Mouse (Mus musculus) limb, embryonic 15.5 days (tissue): ENCODE results near the gene Cxcl14. TPM values are rescaled to one million over a fixed set of nuclear protein-coding genes. Genes with fewer than 3 reads are reported as not detected.

Experiments used
- ATAC-seq: fragments of 200-750 bp; cut with Nextera tagmentation; 2 replicates; pipeline ENCODE4 v1.8.0; 2017; ENCODE audit warnings: low read depth, moderate TSS enrichment; ENCODE audit not compliant: insufficient number of reproducible peaks, low FRiP score, low TSS enrichment
- H3K27ac ChIP-seq: fragments of 300-500 bp; sonication (generic); 2 replicates; pipeline ENCODE4 v1.5.1; 2015; ENCODE audit warnings: moderate library complexity, mild to moderate bottlenecking, inconsistent platforms
- H3K27me3 ChIP-seq: fragments of 300-500 bp; sonication (generic); 2 replicates; pipeline ENCODE4 v1.6.1; 2015; ENCODE audit warnings: inconsistent platforms
- H3K36me3 ChIP-seq: fragments of 300-500 bp; sonication (generic); 2 replicates; pipeline ENCODE4 v1.6.1; 2015; ENCODE audit warnings: inconsistent platforms
- H3K4me1 ChIP-seq: fragments of 300-500 bp; sonication (generic); 2 replicates; pipeline ENCODE4 v1.6.1; 2015; ENCODE audit warnings: inconsistent platforms
- H3K4me2 ChIP-seq: fragments of 300-500 bp; sonication (generic); 2 replicates; pipeline ENCODE4 v1.6.1; 2015; ENCODE audit warnings: mild to moderate bottlenecking, inconsistent platforms
- H3K4me3 ChIP-seq: fragments of 300-500 bp; sonication (generic); 2 replicates; pipeline ENCODE4 v1.5.1; 2015; ENCODE audit warnings: mild to moderate bottlenecking, inconsistent platforms
- H3K9ac ChIP-seq: fragments of 300-500 bp; sonication (generic); 2 replicates; pipeline ENCODE4 v1.6.1; 2015; ENCODE audit warnings: inconsistent platforms
- H3K9me3 ChIP-seq: fragments of 300-500 bp; sonication (generic); 2 replicates; pipeline ENCODE4 v1.6.1; 2016; ENCODE audit warnings: inconsistent platforms
- WGBS: fragments of 180-500 bp; shearing (Covaris S2); methylation state at CpG from one replicate; pipeline ENCODE4 v1.1.7; 2015; 5-methylcytosine and 5-hydroxymethylcytosine counted together
- polyA plus RNA-seq: library from polyadenylated mRNA; unstranded; fragments of >200 nt; fragmentation: Nextera tagmentation; extraction: Ambion mirVana; gene quantifications from 2 replicates; pipeline ENCODE4 v1.2.1, GENCODE M21; 2015

Gene Cxcl14
- polyA plus RNA-seq, 1 experiment from 2014 or later, result 644 TPM

GRCm38 (mm10) chr13:56259021-56259925 is 37.1 kb downstream of the Cxcl14 start:
- H3K9me3 ChIP-seq, result no peaks in the 10 kb centered on the region
- WGBS, result 1% methylated on average over 48 of the region's 55 CpGs
- no peak overlapping the region for H3K9ac ChIP-seq
- ATAC-seq, result no peak
- H3K4me2 ChIP-seq, result peak overlapping the region; percentile 51
- H3K27ac ChIP-seq, result no peak overlapping the region
- no peaks in the 10 kb centered on the region for H3K36me3 ChIP-seq
- peak overlapping the region; percentile 30 for H3K4me3 ChIP-seq
- peaks cover 94% of the 10 kb centered on the region for H3K27me3 ChIP-seq
- peaks cover 10% of the 10 kb centered on the region for H3K4me1 ChIP-seq

GRCm38 (mm10) chr13:56258196-56259020 is 37.9 kb downstream of the Cxcl14 start:
- Histone ChIP-seq H3K27me3 (peaks cover 97% of the 10 kb centered on the region), H3K36me3 (no peaks in the 10 kb centered on the region), H3K4me3 (peak overlapping the region; percentile 30), H3K4me2 (peak overlapping the region; percentile 51), H3K9me3 (no peaks in the 10 kb centered on the region), H3K27ac (no peak overlapping the region), H3K4me1 (peaks cover 10% of the 10 kb centered on the region), H3K9ac (no peak overlapping the region)
- ATAC-seq, result no peak
- under 1% methylated on average over 52 of the region's 52 CpGs for WGBS

DNA sequence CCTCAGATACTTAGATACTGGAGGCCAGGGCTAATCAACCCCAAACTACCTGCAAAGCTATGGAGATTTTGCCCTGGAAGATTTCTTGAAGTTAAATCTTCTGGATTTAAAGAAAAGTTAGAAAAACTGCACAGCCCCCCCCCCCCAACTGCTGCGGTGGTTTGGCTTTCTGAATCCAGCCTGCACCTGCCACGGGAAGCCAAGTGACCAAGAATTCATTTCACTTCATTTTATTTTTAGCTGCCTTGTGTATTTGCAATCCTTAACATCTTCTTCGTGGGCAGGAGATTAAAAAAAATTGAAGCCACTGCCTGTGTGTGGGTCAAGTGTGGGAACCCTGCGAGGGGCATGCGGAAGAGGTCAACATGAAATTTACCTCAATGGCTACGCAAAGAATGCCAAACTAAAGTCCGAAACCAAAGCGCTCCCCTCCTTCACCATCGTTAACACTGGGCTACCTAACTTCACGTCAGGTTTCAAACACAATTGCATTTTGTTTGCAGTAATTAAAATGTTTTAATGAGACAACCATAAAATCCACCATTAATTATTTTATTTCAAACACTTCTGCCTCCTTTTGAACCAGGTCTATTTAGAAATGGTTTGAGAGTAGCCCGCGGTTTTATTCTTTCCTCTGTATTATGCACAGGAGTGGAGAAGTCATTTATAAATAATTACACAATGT is 38.7 kb downstream of the Cxcl14 start:
- no peaks in the 10 kb centered on the region for H3K36me3 ChIP-seq
- H3K4me2 ChIP-seq, result no peak overlapping the region
- no peak overlapping the region for H3K27ac ChIP-seq
- ATAC-seq, result no peak
- H3K9me3 ChIP-seq, result no peaks in the 10 kb centered on the region
- peaks cover 98% of the 10 kb centered on the region for H3K27me3 ChIP-seq
- no peak overlapping the region for H3K9ac ChIP-seq
- WGBS, result 7% methylated on average over 12 of the region's 12 CpGs
- H3K4me1 ChIP-seq, result peaks cover 10% of the 10 kb centered on the region
- H3K4me3 ChIP-seq, result no peak overlapping the region

DNA sequence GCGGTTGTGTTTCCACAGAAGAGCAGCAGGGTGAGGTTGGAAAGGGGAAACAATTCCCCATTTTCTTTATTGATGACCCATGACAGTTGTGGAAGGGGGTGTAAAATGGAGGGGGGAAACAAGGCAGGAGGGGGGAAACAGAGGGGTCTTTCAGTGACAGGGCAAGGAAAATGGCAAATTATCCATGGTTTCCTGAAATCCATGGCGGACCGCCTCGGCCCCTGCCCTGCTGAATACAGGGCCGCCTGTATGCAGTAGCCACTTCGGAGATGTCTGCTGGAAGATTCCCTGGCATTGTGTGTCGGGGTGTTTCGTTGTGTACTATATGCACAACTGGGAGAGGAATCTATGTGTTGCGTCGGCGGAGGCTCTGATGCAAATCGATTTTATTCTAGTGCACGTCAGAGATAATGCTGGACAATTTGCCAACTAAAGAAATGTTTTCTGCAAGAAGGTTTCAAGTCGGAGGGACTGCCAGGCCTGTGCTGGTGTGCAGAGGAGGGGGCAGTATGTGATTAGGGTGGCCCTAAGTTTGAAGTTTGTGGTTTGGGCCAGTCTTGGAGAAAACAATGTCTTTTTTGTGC is 39.5 kb downstream of the Cxcl14 start:
- H3K9ac ChIP-seq, result no peak overlapping the region
- no peak for ATAC-seq
- no peak overlapping the region for H3K4me2 ChIP-seq
- H3K4me3 ChIP-seq, result no peak overlapping the region
- H3K36me3 ChIP-seq, result no peaks in the 10 kb centered on the region
- WGBS, result 14% methylated on average over 14 of the region's 14 CpGs
- no peak overlapping the region for H3K27ac ChIP-seq
- peaks cover 16% of the 10 kb centered on the region for H3K4me1 ChIP-seq
- no peaks in the 10 kb centered on the region for H3K9me3 ChIP-seq
- peaks cover 99% of the 10 kb centered on the region for H3K27me3 ChIP-seq

DNA sequence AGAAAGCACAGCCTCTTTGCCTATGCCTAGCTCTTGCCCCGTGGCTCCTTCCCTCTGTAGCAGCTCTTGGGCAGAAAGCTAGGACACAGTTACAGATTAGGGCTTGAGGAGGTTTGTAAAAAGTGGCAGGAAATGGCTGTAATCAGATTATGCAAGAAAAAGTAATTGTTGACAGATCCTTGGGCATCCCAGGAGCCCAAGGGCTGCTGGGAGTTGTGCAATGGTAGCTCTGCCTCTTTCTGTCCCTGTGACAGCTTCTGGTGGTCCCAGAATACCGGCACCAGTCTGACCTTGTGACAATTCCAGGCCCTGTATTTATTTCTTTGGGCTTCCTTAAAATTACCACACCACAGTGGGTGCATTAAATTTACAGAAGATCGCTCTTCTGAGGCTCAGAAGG is 43.0 kb downstream of the Cxcl14 start:
- H3K36me3 ChIP-seq, result no peaks in the 10 kb centered on the region
- H3K27ac ChIP-seq, result no peak overlapping the region
- no peak overlapping the region for H3K9ac ChIP-seq
- peaks cover 14% of the 10 kb centered on the region for H3K4me1 ChIP-seq
- H3K4me3 ChIP-seq, result no peak overlapping the region
- no peak for ATAC-seq
- H3K9me3 ChIP-seq, result no peaks in the 10 kb centered on the region
- WGBS, result 20% methylated on average over 3 of the region's 3 CpGs
- H3K4me2 ChIP-seq, result no peak overlapping the region
- peaks cover 99% of the 10 kb centered on the region for H3K27me3 ChIP-seq

- peak overlapping the region; percentile 39; the same call in 1 of the 2 replicates for H3K4me3 ChIP-seq
These were observed 43.6 kb downstream of the Cxcl14 start for GRCm38 (mm10) chr13:56252783-56253182.

DNA sequence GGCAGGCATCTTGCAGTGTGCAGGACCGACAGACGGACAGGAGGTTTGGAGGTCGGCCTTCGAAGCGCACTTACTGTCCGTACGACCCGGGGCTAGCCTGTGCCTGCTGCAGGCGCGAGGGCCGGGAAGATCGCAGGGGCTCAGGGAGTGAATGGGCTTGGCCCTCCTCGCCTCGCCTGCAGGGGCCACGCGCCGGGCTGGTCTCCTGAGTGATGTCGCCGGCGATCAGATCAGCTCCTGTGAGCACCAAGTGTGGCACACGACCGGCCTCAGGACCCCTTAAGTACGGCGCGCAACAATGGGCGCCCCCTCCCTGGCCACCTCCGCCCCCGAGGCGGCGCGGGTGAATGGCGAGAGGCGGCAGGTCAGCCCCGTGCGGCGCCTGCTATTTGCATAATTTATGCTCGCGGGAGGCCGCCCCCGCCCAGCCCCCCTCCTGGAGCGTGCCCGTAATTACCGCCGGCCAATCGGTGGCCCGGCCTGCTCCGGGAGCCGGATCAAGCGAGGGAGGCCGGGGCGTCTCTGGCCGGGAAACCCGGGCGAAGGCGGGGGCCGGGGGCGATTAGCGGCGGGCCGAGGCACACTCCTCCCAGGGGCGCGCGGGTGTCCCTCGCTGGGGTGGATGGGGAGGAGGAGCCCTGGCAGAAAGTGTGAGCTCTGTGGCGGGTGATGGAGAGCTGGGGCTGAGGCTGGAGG is 44.3 kb downstream of the Cxcl14 start, which contains the start of gene Neurog1:
Neurog1 (minus strand) TSS at position 240 of the 696 bp plus-strand sequence.
- H3K27ac ChIP-seq, result no peak within 1 kb of the TSS
- WGBS, result under 1% methylated on average over 65 of the region's 65 CpGs
- H3K27me3 ChIP-seq, result peaks cover 100% of the 10 kb centered on the region
- peaks cover 13% of the 10 kb centered on the region for H3K4me1 ChIP-seq
- peak within 1 kb of the TSS; percentile 70 for H3K4me2 ChIP-seq
- no peak for ATAC-seq
- H3K4me3 ChIP-seq, result peak within 1 kb of the TSS; percentile 39
- H3K9me3 ChIP-seq, result no peaks in the 10 kb centered on the region
- H3K9ac ChIP-seq, result no peak within 1 kb of the TSS
- H3K36me3 ChIP-seq, result no peaks in the 10 kb centered on the region

More at GRCm38 (mm10) chr13:56252783-56253182, 43.6 kb downstream of the Cxcl14 start:
- Histone ChIP-seq H3K27ac (no peak overlapping the region), H3K4me2 (no peak overlapping the region), H3K36me3 (no peaks in the 10 kb centered on the region), H3K9me3 (no peaks in the 10 kb centered on the region), H3K4me1 (peaks cover 13% of the 10 kb centered on the region), H3K27me3 (peaks cover 100% of the 10 kb centered on the region), H3K9ac (no peak overlapping the region)
- no peak for ATAC-seq
- 11% methylated on average over 8 of the region's 8 CpGs for WGBS

DNA sequence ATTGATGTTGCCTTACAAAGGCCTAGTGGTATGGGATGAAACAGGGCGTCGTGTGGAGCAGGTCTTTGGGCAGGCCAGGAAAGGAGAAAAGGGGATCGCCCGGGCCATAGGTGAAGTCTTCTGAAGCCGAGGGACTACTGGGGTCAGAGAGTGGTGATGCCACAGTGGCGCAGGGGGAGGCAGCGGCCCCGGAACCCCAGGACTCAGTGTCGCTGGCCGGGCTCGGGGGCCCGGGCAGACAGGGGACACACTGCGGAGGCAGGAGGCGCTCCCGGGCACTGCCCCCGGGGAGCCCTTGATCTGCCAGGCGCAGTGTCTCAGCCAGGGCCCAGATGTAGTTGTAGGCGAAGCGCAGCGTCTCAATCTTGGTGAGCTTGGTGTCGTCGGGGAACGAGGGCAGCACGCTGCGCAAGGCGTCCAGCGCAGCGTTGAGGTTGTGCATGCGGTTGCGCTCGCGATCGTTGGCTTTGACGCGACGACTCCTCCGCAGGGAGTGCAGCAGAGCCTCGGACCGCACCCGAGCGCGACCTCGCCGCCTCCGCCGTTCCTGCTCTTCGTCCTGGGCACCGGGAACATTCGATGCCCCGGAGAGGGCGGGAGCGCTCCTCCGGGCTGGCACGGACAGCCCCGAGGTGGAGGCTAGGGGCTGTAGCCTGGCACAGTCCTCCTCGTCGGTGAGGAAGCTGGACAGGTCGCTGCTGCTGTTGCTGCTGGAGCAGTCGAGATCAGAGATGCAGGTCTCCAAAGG is 45.0 kb downstream of the Cxcl14 start:
- H3K27ac ChIP-seq, result no peak overlapping the region
- H3K4me2 ChIP-seq, result peak overlapping the region; percentile 70
- H3K9ac ChIP-seq, result no peak overlapping the region
- peaks cover 13% of the 10 kb centered on the region for H3K4me1 ChIP-seq
- under 1% methylated on average over 59 of the region's 59 CpGs for WGBS
- peaks cover 100% of the 10 kb centered on the region for H3K27me3 ChIP-seq
- ATAC-seq, result no peak
- H3K36me3 ChIP-seq, result no peaks in the 10 kb centered on the region
- no peaks in the 10 kb centered on the region for H3K9me3 ChIP-seq
- peak overlapping the region; percentile 39 for H3K4me3 ChIP-seq

GRCm38 (mm10) chr13:56250551-56251161 is 45.7 kb downstream of the Cxcl14 start:
- WGBS, result 2% methylated on average over 14 of the region's 14 CpGs
- Histone ChIP-seq H3K27ac (no peak overlapping the region), H3K4me2 (no peak overlapping the region), H3K9me3 (no peaks in the 10 kb centered on the region), H3K4me3 (no peak overlapping the region), H3K4me1 (peaks cover 13% of the 10 kb centered on the region), H3K36me3 (no peaks in the 10 kb centered on the region), H3K27me3 (peaks cover 100% of the 10 kb centered on the region), H3K9ac (no peak overlapping the region)
- no peak for ATAC-seq
